Comparison of ENCODE assay signal across 9 mouse cellular contexts in genomic region chr6:66367263-66367662, GRCm38 (mm10).
A peak's percentile ranks its signal among the peaks of the same experiment; 100 is the strongest.
DNase-seq lines count a peak whose midpoint lies in the region; ATAC-seq lines count a peak whose summit lies in the region.
"Had no signal": no experiment of that assay in that cellular context is flagged by ENCODE, and none has a peak within 500 bp of the region (broad histone marks: within the 10 kb centered on the region; RNA-seq: fewer than 3 reads in every experiment).

No protein-coding gene starts in this region.

- intact Hi-C loops in heart, postnatal 14 days (cut with DNase I), result no loop called here

- no peak overlapping the region for H3K27ac ChIP-seq in hindbrain, embryonic 15.5 days (replicated peaks)
- no peak overlapping the region for H3K27ac ChIP-seq in hindbrain, embryonic 12.5 days
- H3K27ac ChIP-seq: embryonic facial prominence, embryonic 13.5 days had no signal

- no peaks in the 10 kb centered on the region for H3K9me3 ChIP-seq in hindbrain, embryonic 15.5 days
- no peaks in the 10 kb centered on the region for H3K9me3 ChIP-seq in hindbrain, embryonic 12.5 days (replicated peaks)
- H3K9me3 ChIP-seq: embryonic facial prominence, embryonic 13.5 days had no signal

- no peak overlapping the region for H3K9ac ChIP-seq in hindbrain, embryonic 15.5 days
- H3K9ac ChIP-seq in hindbrain, embryonic 12.5 days, result no peak overlapping the region
- H3K9ac ChIP-seq: embryonic facial prominence, embryonic 13.5 days had no signal

- H3K4me3 ChIP-seq in hindbrain, embryonic 15.5 days, result no peak overlapping the region
- H3K4me3 ChIP-seq in hindbrain, embryonic 12.5 days, result no peak overlapping the region
- H3K4me3 ChIP-seq: embryonic facial prominence, embryonic 13.5 days had no signal

- DNase-seq in adrenal gland, postnatal 10 days, result peak; percentile 57
- DNase-seq in adrenal gland, adult 8-10 months, result no peak
- peak; percentile 46 for DNase-seq in Muller cell, postnatal 12 days (ENCODE audit: inconsistent ontology term)
- peak; percentile 28 to 61 for DNase-seq in heart, postnatal 14 days
- DNase-seq in urinary bladder, postnatal 10 days (ENCODE audit: low spot score), result no peak
- no peak for DNase-seq in layer of hippocampus, adult 11-12 months (ENCODE audit: low spot score)

- peak; percentile 63; the same call in 1 of the 2 replicates for ATAC-seq in hindbrain, embryonic 15.5 days (ENCODE audit: low FRiP score, low read depth)
- ATAC-seq in hindbrain, embryonic 12.5 days (ENCODE audit: low FRiP score), result no peak

- no peaks in the 10 kb centered on the region for H3K27me3 ChIP-seq in hindbrain, embryonic 15.5 days
- H3K27me3 ChIP-seq in hindbrain, embryonic 12.5 days, result no peaks in the 10 kb centered on the region
- H3K27me3 ChIP-seq: embryonic facial prominence, embryonic 13.5 days had no signal

- H3K4me1 ChIP-seq in hindbrain, embryonic 15.5 days (replicated peaks), result no peaks in the 10 kb centered on the region
- no peaks in the 10 kb centered on the region for H3K4me1 ChIP-seq in hindbrain, embryonic 12.5 days
- H3K4me1 ChIP-seq: embryonic facial prominence, embryonic 13.5 days had no signal

- no peak overlapping the region for H3K4me2 ChIP-seq in hindbrain, embryonic 15.5 days
- H3K4me2 ChIP-seq in hindbrain, embryonic 12.5 days (replicated peaks), result no peak overlapping the region
- H3K4me2 ChIP-seq: embryonic facial prominence, embryonic 13.5 days had no signal

- H3K36me3 ChIP-seq in hindbrain, embryonic 15.5 days, result no peaks in the 10 kb centered on the region
- no peaks in the 10 kb centered on the region for H3K36me3 ChIP-seq in hindbrain, embryonic 12.5 days
- H3K36me3 ChIP-seq: embryonic facial prominence, embryonic 13.5 days had no signal

Comparison
In these comparisons a context has a peak if more than half of its experiments do, and no peak if none do; other contexts are left out.
1. DNase-seq: peak in adrenal gland, postnatal 10 days (single experiment), Muller cell, postnatal 12 days (single experiment) and heart, postnatal 14 days (2 of 2); none in adrenal gland, adult 8-10 months (single experiment), urinary bladder, postnatal 10 days (single experiment) and layer of hippocampus, adult 11-12 months (single experiment).